Mouse (Mus musculus) liver, embryonic 14.5 days (tissue): ENCODE results near the gene Sec14l3. TPM values are rescaled to one million over a fixed set of nuclear protein-coding genes. Genes with fewer than 3 reads are reported as not detected.

ENCODE experiments used
- ATAC-seq: fragments of 200-750 bp; cut with Nextera tagmentation; 2 replicates; pipeline ENCODE4 v1.8.0; 2017; ENCODE audit warnings: moderate number of reproducible peaks, mild to moderate bottlenecking, moderate library complexity; ENCODE audit not compliant: insufficient read depth
- DNase-seq, 3 experiments: peaks; one replicate each; pipeline ENCODE4 v3.0.0-alpha.2; 2012 to 2013; ENCODE audit warnings: low read depth in 3 of 3, low spot score in 3 of 3
- H3K27ac ChIP-seq: fragments of 300-500 bp; sonication (generic); 2 replicates; pipeline ENCODE4 v1.5.1; 2014; ENCODE audit warnings: moderate library complexity, mild to moderate bottlenecking, control low read depth, inconsistent platforms
- H3K27me3 ChIP-seq: fragments of 300-500 bp; sonication (generic); 2 replicates; pipeline ENCODE4 v1.6.1; 2014; ENCODE audit warnings: mild to moderate bottlenecking, low read length, moderate library complexity; ENCODE audit not compliant: control insufficient read depth, insufficient read depth
- H3K36me3 ChIP-seq: fragments of 300-500 bp; sonication (generic); replicated peaks from 2 replicates; pipeline ENCODE4 v1.6.1; 2014; ENCODE audit warnings: low read depth; ENCODE audit not compliant: control insufficient read depth, insufficient read depth
- H3K4me1 ChIP-seq, 2 experiments: fragments of 200-500 bp in 1 of 2; fragments of 300-500 bp in 1 of 2; sonication (generic) in 1 of 2; replicated peaks; 2 replicates each; pipeline ENCODE4 v1.6.1; 2012 to 2014; ENCODE audit warnings: antibody characterized with exemption in 1 of 2, inconsistent platforms in 1 of 2, low read length in 1 of 2; ENCODE audit not compliant: control insufficient read depth in 2 of 2, insufficient read depth in 2 of 2
- H3K4me2 ChIP-seq: fragments of 300-500 bp; sonication (generic); 2 replicates; pipeline ENCODE4 v1.6.1; 2014; ENCODE audit warnings: low read depth, mild to moderate bottlenecking, control low read depth, moderate library complexity
- H3K4me3 ChIP-seq, 2 experiments: fragments of 200-500 bp in 1 of 2; fragments of 300-500 bp in 1 of 2; sonication (generic) in 1 of 2; 2 replicates each; pipeline ENCODE4 v1.5.1; 2012 to 2014; ENCODE audit warnings: low read depth in 2 of 2, low read length in 2 of 2, mild to moderate bottlenecking in 2 of 2, control low read depth in 1 of 2, inconsistent platforms in 1 of 2, moderate library complexity in 1 of 2; ENCODE audit not compliant: insufficient read depth in 1 of 2
- H3K9ac ChIP-seq: fragments of 300-500 bp; sonication (generic); replicated peaks from 2 replicates; pipeline ENCODE4 v1.6.1; 2014; ENCODE audit warnings: mild to moderate bottlenecking, control low read depth, moderate library complexity
- H3K9me3 ChIP-seq: fragments of 300-500 bp; sonication (generic); 2 replicates; pipeline ENCODE4 v1.6.1; 2016; ENCODE audit warnings: low read length, mixed read lengths; ENCODE audit not compliant: control insufficient read depth
- CTCF ChIP-seq: IDR thresholded peaks from 2 replicates; pipeline ENCODE4 v1.5.1; 2016; ENCODE audit warnings: antibody characterized with exemption, low read depth, control low read depth
- EP300 ChIP-seq: IDR thresholded peaks from 2 replicates; pipeline ENCODE4 v1.6.1; 2016; ENCODE audit warnings: antibody characterized with exemption, low read depth
- WGBS: fragments of 180-500 bp; shearing (Covaris S2); extraction: QIAGEN DNeasy Blood & Tissue Kit; methylation state at CpG from one replicate; pipeline ENCODE4 v1.1.7; 2014; ENCODE audit not compliant: insufficient replicate concordance; 5-methylcytosine and 5-hydroxymethylcytosine counted together
- polyA plus RNA-seq, 2 experiments: library from polyadenylated mRNA; depleted of rRNA in 1 of 2; stranded (reverse) in 1 of 2; unstranded in 1 of 2; fragments of >200 nt; fragmentation: Nextera tagmentation in 1 of 2; extraction: Ambion mirVana in 1 of 2; gene quantifications; 2 replicates each; pipeline versions ENCODE4 v1.2.1 to v1.2.3; 2012 to 2014

The Sec14l3 gene
- polyA plus RNA-seq, 2 experiments = not detected

DNA sequence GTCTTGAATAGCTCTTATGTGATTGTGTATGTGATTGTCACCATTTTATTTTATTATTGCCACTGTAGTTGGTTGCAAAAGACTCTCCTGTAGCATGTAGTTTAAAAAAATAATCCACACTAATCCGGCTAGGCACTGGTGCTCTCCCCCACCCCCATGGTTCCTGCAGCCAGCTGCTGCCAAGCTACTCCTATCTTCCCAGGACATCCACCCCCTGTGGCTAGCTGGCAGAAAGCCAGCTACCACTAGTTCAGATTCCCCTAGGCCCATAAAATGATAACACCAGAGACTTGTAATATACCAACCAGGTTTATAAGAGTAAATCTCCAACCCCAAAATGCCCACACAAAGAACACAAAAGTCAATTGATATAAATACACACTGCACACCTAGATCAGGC is 21.6 kb downstream of the Sec14l3 start:
- no peak for TF ChIP-seq EP300
- TF ChIP-seq CTCF = no peak
- Histone ChIP-seq H3K9me3 (no peaks in the 10 kb centered on the region; the same call in 1 of the 2 replicates), H3K4me1 (no peaks in the 10 kb centered on the region), H3K27me3 (no peaks in the 10 kb centered on the region), H3K4me3 (no peak overlapping the region), H3K9ac (no peak overlapping the region), H3K4me2 (no peak overlapping the region), H3K27ac (no peak overlapping the region), H3K36me3 (peaks cover 4% of the 10 kb centered on the region)
- WGBS = 19% methylated on average over 1 of the region's 1 CpGs
- ATAC-seq = no peak
- DNase-seq = no peak

DNA sequence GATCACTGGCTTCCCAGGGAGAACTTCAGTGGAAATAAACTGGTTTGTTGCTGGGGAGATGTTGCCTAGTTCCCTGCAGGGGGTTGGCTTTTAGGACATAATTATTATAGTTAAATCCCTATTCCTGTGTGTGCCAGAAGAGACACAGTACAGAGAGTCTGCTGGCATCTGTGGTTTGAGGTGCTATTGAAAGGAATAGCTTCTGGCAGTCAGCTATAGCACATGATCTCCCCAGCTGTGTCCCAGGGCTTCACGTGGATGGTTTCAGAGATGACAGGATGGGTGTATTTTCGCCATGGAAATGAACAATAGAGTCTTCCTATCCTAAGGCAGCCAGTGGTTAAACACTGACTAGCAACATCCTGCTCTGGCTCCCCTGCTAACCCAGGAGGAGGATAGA is 22.6 kb downstream of the Sec14l3 start:
- no peaks in the 10 kb centered on the region for H3K27me3 ChIP-seq
- H3K9me3 ChIP-seq = no peaks in the 10 kb centered on the region; the same call in 1 of the 2 replicates
- no peak overlapping the region for H3K4me3 ChIP-seq
- no peak overlapping the region for H3K27ac ChIP-seq
- DNase-seq (no peak), ATAC-seq (no peak)
- WGBS = 33% methylated on average over 2 of the region's 2 CpGs
- TF ChIP-seq CTCF (no peak), EP300 (no peak)
- no peak overlapping the region for H3K4me2 ChIP-seq
- no peak overlapping the region for H3K9ac ChIP-seq
- H3K36me3 ChIP-seq = peaks cover 13% of the 10 kb centered on the region
- no peaks in the 10 kb centered on the region for H3K4me1 ChIP-seq

DNA sequence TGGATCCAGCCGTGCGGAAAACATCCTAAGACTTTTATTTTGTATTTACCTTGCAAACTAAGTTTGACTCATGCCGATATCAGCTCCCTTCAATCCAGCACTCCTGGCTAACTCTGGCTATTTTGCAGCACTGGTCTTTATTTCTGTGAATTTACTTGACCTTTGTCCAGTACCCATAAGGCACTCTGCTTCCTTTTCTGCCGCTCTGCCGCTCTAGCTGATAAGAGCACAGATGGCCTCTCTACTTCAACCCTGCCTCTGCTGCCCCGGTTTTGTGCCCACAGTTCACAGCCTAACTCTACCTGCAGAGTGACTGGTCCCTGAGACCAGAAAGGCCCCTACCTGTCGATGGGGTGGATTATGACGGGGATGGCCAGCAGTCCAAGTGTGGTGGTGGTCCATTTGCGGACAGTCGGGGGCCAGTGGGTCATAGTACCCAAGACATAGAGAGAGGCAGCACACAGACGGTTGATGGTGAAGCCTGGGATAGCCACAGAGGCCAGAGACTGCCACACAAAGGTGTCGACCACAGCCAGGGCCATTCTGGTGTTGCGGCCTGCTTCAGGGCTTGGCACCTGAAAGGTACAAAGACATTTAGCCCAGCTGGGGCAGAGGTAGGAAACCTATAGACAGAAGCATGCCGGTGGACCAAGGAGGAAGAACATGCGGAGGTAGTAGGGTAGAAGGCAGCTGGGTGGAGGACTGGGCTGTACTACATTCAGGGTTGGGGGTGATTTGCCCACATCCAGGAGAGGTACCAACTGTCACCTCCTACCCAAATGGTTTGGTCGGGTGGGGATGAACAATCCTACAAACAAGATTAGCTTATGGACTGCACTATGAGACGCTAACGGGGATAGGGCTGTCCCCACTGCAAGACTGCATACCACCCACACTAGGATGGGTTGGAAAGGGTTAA is 29.1 kb downstream of the Sec14l3 start:
- Histone ChIP-seq H3K9me3 (no peaks in the 10 kb centered on the region; the same call in 1 of the 2 replicates), H3K4me2 (peak overlapping the region; percentile 85), H3K27me3 (no peaks in the 10 kb centered on the region), H3K36me3 (peaks cover 21% of the 10 kb centered on the region), H3K27ac (no peak overlapping the region), H3K4me3 (peak overlapping the region; percentile 57 to 91), H3K4me1 (peaks cover 13 to 24% of the 10 kb centered on the region in 2 experiments), H3K9ac (no peak overlapping the region)
- DNase-seq (no peak), ATAC-seq (no peak)
- TF ChIP-seq CTCF = no peak
- TF ChIP-seq EP300 = no peak
- WGBS = 66% methylated on average over 18 of the region's 18 CpGs

- Histone ChIP-seq H3K9me3 (no peaks in the 10 kb centered on the region; the same call in 1 of the 2 replicates), H3K4me3 (peak overlapping the region; percentile 57 to 91), H3K36me3 (peaks cover 21% of the 10 kb centered on the region), H3K4me1 (peaks cover 13 to 24% of the 10 kb centered on the region in 2 experiments), H3K4me2 (peak overlapping the region; percentile 85), H3K27ac (peak overlapping the region; percentile 67), H3K27me3 (no peaks in the 10 kb centered on the region), H3K9ac (peak overlapping the region; percentile 62)
- DNase-seq (peak; percentile 76 to 82 (median 76)), ATAC-seq (peak; percentile 22; the same call in 1 of the 2 replicates)
- TF ChIP-seq EP300 = no peak
- TF ChIP-seq CTCF = peak; percentile 98
- 3% methylated on average over 24 of the region's 24 CpGs for WGBS
Measured at GRCm38 (mm10) chr11:4094378-4095170, 29.9 kb downstream of the Sec14l3 start.
